Mouse (Mus musculus): ENCODE measurements around the gene Hbq1a.
"Not testable (repeated sequence)": the region's sequence is repeated elsewhere in the genome, so short reads cannot be mapped to it uniquely, and the experiment has no call there.

Hbq1a gene

DNA sequence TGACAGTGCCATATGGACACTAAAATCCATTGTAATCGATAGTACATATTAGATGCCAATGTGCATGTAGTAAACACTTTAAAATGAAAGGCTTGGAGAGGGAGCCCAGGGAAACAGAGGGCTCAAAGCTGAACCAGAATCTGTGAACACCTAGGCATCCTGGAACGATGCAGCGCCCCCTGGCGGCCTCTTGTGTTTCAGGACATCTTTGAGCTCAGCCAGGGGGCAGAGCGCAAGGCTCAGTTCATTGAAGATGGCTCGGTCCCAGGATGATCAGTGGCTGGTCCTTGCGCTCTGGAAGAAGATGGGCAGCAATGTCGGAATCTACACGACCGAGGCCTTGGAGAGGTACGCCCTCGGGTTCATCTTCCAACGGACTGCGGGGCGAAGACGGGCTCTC, at the start of gene Hbq1a:
Gene Hbq1a (plus strand): TSS at position 205 of the 400 bp plus-strand sequence.
- DNase-seq (ENCODE audit: low read depth, low spot score), result not testable (repeated sequence)

DNA sequence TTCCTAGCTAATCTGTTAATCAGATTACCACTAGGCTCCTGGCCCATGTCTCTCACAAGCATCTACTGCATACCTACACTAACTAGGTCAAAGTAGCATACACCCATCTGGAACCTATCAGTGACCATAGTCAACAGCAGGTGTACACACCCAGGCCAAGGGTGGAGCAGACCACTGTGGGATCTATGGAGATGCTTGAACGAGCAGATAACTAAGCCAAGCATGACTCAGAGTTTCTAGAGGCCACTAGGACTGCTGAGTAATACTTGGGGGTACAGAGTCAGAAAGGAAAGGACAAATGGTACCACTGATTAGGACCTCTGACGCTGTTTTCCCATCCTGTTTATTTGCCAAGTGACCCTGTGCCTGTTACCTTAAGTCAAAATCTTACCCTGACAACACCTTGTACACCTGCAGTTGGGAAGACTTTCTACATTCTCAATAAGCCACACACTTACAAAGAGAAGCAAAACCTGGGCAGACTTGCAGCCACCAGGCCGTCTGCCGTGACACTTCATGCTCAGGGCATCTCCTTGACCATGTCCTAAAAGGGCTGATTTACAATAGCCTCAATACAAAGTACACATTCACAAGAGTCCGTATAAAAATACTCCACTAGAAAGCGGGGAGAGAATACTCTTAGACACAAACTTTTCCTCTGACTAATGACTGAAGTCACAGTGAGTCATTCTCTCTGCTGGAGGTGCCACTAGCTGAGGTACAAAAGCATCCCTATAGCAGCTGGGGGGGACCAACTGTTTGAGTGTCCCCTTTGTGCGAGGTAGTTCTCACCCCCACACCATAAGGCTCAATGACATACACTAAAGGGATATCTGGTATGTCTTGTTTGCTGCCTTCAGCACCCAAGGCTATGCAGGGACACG, 48.7 kb upstream of the Hbq1a start:
- DNase-seq (ENCODE audit: low read depth, low spot score), result no peak

DNA sequence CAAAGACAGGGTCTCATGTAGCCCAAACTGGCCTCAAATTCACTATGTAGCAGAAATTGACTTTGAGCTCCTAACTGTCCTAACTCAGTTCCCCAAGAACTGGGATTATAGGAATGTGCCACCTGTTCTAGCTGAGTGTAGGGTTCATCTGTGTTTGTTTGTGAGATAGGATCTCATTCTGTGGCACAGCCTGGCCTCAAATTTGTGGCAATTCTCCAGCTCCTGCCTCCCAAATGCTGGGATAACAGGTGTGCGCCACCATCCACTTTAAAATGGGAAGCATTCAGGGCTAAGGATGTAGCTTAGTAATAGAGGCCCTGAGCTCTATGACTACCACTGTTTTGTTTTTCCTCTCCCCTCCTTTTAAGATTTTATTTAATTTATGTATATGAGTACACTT, 46.7 kb upstream of the Hbq1a start:
- no peak for DNase-seq (ENCODE audit: low read depth, low spot score)

DNA sequence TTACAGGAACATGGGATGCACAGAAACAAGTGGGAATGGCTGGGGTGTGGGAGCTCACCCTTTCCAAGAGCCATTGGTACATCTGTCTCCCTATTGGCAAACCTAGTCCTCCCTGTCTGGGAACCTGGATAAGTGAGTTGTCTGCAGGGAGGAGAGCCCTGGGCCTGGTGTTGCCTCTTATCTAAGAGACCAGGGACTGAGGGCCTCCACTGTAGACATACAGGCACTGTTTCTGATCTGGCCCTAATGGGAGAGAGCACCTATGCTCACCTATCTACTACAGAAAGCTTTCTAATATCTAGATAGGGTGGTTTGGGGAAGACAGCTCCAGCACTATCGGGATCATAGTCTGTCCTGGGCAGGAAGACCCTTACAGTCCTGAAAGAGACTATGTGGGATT, 43.7 kb upstream of the Hbq1a start:
- no peak for DNase-seq (ENCODE audit: low read depth, low spot score)

DNA sequence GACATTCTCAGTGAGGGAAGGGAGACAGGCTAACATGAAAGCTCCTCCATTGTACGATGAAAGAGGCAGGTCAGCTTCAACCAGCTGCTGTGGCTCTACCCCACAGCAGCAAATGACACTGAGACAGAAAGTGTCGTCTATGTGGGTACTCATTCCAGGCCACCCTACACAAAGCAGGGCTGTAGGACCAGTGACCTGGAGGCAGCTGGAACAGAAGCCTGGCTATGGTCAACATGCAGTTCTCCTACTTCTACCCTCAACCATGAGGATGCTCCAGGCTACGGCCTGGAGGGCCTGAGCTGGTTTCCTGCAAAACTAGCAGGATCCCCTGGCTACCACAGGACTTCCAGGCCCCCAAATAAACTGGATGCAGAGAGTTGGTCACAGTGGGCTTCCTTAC, 43.3 kb upstream of the Hbq1a start:
- DNase-seq (ENCODE audit: low read depth, low spot score), result no peak

DNA sequence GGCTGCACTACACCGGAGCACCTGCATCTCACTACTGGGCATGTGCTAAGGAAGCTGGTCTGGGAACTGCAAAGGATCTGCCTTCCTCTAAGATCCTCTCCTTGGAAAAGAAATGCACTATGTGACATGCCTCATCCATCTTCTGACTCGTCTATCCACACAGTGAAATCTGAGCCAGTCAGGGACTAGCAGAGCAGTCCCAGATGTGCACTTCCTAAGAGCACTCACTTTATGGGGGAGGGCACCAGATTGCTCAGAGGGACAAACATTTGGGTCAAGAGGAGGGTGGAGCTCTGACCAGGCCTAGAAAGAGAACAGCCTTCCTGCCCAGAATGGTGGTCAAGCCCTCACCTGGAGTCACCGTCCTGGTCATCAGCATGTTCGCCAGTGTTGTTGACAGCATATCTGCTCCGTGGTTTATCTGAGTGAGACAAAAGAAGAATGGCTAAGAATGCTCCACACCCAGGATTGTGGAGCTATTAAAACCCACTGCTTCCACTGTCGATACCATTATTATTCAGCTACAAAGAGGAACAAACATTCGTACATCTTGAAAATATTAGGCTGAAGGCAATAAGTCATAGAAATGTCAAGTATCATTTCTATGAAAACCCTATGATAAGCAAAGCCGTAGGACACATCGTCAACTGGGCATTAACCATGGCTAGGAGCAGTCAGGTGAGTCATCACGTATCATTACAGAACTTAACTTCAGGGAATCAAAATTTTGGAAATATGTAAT, 37.0 kb upstream of the Hbq1a start:
- DNase-seq (ENCODE audit: low read depth, low spot score), result no peak

DNA sequence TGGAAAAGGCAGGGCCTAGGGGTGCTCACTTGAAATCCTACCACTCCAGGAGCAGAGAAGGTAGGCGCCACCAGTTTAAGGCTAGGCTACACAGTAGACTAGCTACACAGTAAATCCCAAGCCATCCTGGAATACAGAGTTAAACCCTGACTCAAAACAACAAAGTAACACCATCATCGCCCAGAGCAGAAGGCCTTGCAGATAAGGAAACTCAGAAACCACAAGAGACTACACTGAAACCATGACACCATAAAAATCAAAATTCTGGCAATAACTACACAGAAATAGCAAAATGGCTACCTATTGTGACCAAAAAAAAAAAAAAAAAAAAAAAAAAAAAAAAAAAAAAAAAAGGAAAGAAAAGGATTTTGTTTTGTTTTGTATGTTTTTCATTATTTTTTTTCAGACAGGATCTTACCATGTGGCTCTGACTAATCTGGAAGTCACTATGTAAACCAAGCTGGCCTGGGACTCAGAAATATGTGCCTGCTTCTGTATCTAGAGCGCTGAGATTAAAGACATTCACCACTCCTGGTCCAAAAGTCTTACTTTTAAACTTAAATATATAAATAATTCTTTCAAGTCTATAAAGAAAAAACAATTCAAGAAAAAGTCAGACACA, 34.6 kb upstream of the Hbq1a start:
- no peak for DNase-seq (ENCODE audit: low read depth, low spot score)

DNA sequence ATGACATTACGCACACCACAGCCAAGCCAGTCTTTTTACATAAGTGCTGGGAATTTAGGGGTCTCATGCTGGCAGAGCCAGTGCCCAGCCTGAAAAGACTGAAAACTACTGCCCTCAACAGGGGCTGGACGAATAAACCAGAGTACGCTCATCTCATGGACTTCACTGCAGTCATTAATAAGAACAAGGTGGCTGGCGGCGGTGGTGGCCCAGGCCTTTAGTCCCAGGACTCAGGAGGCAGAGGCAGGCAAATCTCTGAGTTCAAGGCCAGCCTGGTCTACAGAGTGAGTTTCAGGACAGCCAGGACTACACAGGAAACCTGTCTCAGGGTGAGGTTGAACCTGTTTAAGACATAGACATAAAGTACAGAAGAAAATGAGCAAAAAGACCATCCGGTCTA, 33.7 kb upstream of the Hbq1a start:
- DNase-seq (ENCODE audit: low read depth, low spot score), result no peak

DNA sequence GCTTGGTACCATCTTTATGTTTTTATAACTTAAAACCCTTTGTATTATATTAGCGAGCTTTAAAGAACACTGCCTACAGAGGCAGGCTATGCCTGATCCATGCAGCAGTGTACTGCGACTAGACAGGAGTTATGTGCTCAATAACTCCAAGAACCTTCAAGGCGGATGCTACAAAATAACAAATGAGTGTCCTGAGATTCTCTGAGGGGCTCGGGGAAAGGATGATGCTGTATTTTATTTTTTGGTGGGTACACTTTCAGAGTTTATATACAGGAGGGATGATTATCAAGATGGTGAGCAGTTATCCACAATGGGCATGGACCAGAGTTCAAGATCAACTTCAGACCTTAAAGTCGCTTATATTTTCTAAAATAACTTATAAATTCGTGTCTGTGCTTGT, 33.1 kb upstream of the Hbq1a start:
- DNase-seq (ENCODE audit: low read depth, low spot score), result no peak

DNA sequence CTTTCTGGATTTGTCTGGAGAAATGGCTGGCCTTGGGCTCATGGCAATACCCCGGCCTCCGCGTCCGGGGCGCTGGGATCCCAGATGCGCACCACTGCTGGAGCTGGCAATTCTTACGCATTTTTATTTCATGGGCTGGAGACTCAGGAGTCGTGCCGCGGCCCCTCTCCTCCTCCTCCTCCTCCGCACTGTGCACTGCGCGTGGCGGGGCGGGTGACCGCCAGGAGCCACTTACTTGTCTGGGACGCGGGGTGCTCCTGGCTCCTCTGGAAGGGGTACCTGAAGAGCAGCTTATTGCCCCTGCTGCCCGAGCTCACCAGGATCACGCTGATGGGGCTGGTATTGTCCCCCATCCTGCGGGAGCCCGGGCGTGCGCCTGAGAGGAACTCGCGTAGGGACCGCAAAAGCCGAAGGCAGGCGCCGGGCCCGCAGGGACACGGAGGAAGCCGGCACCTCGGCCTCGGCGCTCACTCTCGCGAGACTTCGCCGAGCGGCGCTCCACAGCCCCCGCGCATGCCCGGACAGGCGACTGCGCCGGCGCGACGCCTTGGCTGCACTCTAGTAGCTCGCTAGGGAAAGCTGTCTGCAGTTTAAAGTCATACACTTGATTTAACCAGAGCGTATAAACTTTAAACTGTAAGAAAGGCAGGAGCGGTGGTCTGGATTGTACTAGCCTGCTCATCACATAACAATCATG, 32.5 kb upstream of the Hbq1a start, which contains the start of gene Nprl3:
Gene Nprl3 (minus strand): TSS at position 520 of the 697 bp plus-strand sequence.
- peak; percentile 95 for DNase-seq (ENCODE audit: low read depth, low spot score)

DNA sequence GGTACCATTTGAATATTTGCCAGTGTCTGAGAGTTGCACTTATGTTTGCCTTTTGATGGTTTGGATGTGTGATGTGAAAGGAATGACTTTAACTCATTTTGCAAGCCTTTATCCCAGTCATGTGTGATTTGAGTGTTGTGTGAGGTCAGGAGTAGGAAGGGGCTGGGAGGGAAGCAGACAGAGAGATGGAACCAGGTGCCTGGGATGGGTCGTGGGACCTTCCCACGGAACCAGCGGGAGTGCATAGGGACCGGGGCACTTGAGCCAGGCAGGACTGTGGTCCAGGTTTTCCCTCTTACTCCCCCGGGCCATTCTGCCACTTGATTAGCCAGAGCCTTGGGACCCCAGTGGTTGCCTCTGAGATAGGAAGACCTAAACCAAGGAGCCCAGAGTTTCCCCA, 31.9 kb upstream of the Hbq1a start:
- no peak for DNase-seq (ENCODE audit: low read depth, low spot score)

DNA sequence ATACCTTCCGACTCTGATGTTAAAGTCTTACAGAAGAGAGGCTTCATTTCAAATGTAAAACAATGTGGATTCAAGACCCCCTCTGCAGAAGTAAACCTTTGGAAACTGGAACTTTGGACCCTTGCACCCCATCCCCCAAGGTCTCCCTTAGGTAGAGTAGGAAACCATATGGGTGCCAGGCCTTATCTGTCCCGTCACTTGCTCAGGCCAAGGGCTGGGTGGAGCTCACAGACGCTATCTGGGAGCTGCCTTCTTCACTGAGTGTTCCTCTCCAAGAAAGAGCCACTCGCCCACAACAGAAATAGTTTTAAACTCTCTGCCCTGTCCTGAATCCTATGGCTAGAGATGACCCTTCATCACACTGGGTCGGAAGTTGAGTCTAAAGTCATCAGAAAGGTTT, 30.9 kb upstream of the Hbq1a start:
- no peak for DNase-seq (ENCODE audit: low read depth, low spot score)

DNA sequence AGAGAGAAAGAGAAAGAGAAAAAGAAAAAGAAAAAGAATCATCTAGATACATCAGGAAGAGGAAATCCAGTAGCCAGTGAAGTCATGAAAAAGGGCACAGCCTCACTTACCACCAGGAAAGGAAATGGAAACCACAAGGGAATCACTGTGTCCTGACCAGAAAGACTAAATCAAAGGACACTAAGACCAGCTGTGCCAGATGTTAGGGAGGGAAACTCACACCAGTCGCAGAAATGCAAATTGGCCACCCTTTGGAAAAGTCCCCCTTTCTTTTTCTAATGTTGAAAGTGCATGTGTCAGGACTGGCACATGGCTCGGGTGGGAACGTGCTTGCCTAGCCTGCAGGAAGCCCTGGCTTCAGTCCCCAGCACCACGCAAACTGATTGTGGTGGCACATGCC, 28.7 kb upstream of the Hbq1a start:
- no peak for DNase-seq (ENCODE audit: low read depth, low spot score)

DNA sequence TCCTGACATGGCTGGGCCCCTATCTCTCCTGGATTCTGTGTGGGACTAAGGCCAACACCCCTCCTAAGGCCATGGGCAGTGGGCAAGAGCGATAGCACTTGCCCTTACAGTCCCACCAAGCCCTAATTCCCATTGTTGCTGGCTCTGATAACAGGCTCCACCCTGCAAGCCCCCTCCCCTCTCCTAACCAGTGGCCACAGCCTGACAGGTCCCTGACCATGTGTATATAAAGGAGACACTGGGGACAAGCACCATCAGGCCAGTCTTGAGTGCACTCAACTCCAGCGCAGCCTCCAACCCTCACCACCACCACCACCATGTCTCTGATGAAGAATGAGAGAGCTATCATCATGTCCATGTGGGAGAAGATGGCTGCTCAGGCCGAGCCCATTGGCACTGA, 23.5 kb upstream of the Hbq1a start, which contains the start of gene Hba-x:
Gene Hba-x (plus strand): TSS at position 54 of the 400 bp plus-strand sequence.
- no peak for DNase-seq (ENCODE audit: low read depth, low spot score)

DNA sequence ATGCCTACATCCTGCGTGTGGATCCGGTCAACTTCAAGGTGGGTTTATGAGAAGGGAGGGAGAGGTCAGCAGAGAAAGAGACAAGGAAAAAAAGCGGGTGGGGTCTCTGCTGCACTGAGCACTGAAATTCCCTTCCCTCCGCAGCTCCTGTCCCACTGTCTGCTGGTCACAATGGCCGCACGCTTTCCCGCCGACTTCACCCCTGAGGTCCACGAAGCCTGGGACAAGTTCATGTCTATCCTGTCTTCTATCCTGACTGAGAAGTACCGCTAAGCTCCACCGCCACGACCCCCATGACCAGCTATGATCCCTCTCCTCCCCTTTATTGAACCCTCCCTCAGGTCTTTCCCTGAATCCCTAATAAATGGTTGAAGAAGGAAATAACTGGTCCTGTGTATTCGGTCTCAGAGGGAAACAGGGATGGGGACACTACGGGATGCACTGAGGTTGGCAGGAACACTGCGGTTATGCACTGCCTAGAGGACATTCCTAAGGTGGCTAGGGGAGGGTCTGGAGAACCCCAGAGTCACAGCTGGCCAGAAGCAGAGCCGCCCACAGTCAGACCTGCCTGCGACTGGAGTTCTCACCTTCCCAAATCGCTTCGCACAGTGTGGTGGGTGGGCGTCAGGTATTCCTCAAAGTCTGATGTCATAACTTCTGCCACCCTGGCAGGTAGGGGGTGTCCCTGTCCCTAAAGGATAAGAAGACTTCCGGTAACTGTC, 22.0 kb upstream of the Hbq1a start:
- DNase-seq (ENCODE audit: low read depth, low spot score), result no peak

DNA sequence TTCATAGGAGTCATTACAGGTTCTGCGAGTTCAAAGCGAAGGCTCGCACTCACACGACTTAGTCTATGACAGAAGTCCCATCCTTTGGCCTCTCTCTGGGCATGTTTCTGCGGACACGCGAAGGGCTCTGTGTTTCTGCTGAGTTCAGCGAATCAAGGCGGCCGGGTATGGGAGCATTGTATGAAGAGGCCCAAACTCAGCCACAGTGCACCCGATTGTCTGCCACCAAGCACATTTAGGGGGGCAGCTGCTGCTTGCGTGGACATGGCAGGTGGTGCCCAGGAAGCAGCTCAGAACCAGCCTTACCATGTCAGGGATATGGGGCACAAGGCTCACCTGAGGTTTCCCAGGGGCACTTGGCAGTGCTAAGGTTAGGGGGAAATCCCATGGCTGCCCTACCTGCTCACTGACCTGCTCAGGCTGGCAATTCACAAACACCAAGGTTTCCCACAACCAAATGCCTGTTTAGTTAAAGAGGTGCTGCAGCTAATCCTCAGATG, 21.4 kb upstream of the Hbq1a start:
- no peak for DNase-seq (ENCODE audit: low read depth, low spot score)

DNA sequence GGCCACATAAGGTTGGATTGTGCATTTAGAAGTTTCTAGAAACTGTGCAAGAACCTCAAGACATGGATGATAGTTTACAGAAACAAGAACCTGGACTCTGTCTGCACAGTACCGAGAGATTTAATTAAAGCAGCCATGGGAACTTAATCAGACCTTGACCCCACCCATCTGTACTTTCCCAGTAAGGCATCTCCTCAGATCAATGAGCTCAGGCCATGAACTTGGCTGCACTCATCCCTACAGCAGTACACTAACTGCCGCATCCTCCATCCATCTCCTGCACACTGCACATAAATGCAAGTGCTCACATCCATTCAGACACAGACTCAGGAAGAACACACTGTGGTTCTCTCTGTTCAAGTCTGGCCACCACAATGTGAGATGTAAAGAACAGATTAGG, 19.2 kb upstream of the Hbq1a start:
- DNase-seq (ENCODE audit: low read depth, low spot score), result no peak

DNA sequence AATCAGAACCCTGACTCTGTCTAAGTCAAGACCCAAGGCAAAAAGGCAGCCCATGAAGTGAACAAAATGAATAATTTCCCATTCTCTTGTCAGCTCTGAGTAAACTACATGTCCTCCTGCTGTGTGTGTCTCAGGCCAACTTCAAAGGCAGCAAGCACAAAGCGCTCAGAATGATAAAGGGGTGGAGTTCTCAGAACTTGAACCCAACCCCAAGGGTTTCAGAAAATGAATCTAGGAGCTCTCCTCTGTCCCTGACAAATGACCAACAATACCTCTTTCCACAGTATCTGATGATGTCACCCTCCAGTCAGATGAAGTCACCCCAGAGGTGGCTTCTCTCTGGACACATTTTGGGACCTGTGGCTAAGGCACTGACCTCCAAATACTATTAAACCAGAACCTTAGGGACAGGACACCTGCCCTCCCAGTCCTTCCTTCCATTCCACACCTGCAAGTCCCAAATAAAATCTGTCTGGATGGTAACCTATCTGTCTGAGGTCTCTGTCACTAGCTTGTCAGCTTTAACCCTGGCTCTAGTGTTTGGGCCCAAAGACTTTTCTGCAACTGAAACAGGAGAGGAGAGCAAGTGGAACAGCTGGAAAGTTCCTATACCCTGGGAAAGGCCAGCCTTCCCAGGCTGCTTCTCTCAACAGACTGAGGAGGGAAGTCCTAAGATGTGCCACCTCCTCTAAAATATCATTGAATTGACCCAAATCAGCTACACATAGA, 18.3 kb upstream of the Hbq1a start:
- DNase-seq (ENCODE audit: low read depth, low spot score), result no peak

DNA sequence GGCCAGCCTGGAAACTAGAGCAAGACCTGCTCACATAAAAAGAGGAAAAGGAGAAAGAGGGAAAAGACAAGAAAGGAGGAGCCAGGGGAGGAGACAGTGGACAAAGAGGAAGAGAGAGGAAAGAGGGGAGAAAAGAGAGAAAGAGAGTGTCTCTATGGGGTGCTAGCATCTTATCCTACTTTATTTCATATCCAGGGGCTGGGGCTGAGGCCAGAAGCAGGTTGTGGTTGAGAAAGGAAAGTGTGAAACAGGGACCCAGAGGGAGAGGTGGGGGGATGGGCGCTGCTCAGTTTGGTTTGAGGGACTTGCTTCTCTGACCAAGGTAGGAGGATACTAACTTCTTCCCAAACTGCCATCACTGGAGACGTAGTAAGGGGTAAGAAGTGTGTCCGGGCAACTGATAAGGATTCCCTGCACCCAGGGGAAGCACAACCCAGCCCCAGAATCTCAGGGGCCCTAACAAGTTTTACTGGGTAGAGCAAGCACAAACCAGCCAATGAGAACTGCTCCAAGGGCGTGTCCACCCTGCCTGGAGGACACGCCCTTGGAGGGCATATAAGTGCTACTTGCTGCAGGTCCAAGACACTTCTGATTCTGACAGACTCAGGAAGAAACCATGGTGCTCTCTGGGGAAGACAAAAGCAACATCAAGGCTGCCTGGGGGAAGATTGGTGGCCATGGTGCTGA, 16.6 kb upstream of the Hbq1a start, which contains the start of gene Hba-a1:
Gene Hba-a1 (plus strand): TSS at position 421 of the 687 bp plus-strand sequence.
- DNase-seq (ENCODE audit: low read depth, low spot score), result not testable (repeated sequence)

All from skeletal muscle tissue, adult 2 months (tissue).